Mouse (Mus musculus): ENCODE results near the gene Uox. TPM values are rescaled to one million over a fixed set of nuclear protein-coding genes. Genes with fewer than 3 reads are reported as not detected.

Gene Uox
- polyA plus RNA-seq, 1 experiment from 2014 or later = not detected

DNA sequence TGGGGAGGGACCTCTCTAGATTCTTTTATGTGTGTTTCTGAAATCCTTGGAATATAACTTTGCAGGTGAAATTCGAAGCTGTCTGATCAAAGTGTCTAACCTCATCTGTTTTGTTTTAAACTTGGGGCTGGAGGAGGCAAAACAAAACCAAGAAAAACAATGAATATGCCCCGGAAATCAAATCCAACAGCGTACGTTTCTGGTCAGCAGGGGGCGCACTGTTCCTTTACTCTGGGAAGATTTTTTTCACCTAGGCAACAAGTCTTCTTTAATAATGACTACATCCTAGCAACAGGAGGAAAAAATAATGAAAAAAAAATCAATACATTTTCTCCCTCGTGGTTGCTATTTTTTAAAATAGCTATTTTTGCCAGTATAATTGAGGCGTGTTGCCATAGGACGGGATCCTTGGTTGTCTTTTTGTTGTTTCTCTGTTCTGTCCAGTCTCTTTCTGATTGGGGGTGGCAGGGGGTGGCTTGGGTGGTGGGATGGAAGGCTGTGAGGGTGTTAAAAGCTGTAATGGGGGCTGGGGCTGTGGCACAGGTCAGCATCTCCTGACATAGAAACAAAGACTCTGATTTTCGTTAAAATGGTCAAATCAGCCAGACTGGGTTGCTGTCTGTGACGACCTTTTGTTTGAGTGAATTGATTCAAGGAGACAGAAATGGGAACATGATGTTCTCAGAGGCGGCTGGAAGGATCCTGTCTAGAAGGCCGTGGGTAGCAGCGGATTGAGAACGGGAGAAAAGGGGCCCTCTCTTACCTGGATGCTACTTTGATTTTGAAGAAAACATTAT, 5.8 kb upstream of the Uox start:
- WGBS = 36% methylated on average over 14 of the region's 14 CpGs
- Histone ChIP-seq H3K4me1 (replicated peaks) (no peaks in the 10 kb centered on the region), H3K27me3 (no peaks in the 10 kb centered on the region), H3K36me3 (no peaks in the 10 kb centered on the region), H3K4me2 (no peak overlapping the region), H3K4me3 (no peak overlapping the region), H3K9ac (no peak overlapping the region), H3K9me3 (no peaks in the 10 kb centered on the region), H3K27ac (replicated peaks) (no peak overlapping the region)
- ATAC-seq (ENCODE audit: low read depth) = no peak

DNA sequence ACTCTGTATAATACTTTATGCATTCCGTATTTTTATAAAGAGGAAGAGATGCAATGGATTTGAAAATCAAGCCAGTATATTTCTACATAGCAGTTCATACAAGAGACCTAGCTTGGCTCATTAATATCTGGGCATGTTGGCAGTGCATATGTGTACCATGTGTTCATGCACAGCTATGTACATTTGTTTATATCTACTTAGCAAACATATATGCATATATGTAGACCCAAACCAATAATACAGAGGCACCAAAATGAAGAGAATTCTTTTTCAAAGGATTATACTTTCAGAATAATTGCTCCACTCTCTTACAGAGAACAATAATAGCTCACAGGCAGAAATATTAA, 5.2 kb upstream of the Uox start:
- H3K9me3 ChIP-seq = no peaks in the 10 kb centered on the region
- H3K4me1 ChIP-seq (replicated peaks) = no peaks in the 10 kb centered on the region
- no peaks in the 10 kb centered on the region for H3K36me3 ChIP-seq
- H3K4me3 ChIP-seq = no peak overlapping the region
- WGBS = 91% methylated on average over 1 of the region's 1 CpGs
- H3K27ac ChIP-seq (replicated peaks) = no peak overlapping the region
- H3K9ac ChIP-seq = no peak overlapping the region
- H3K4me2 ChIP-seq = no peak overlapping the region
- ATAC-seq (ENCODE audit: low read depth) = no peak
- no peaks in the 10 kb centered on the region for H3K27me3 ChIP-seq

GRCm38 (mm10) chr3:146567366-146567765, 2.9 kb upstream of the Uox start:
- Histone ChIP-seq H3K36me3 (no peaks in the 10 kb centered on the region), H3K27me3 (no peaks in the 10 kb centered on the region), H3K9ac (no peak overlapping the region), H3K27ac (replicated peaks) (no peak overlapping the region), H3K4me1 (replicated peaks) (no peaks in the 10 kb centered on the region), H3K9me3 (no peaks in the 10 kb centered on the region), H3K4me3 (no peak overlapping the region), H3K4me2 (no peak overlapping the region)
- 80% methylated on average over 7 of the region's 7 CpGs for WGBS
- no peak for ATAC-seq (ENCODE audit: low read depth)

DNA sequence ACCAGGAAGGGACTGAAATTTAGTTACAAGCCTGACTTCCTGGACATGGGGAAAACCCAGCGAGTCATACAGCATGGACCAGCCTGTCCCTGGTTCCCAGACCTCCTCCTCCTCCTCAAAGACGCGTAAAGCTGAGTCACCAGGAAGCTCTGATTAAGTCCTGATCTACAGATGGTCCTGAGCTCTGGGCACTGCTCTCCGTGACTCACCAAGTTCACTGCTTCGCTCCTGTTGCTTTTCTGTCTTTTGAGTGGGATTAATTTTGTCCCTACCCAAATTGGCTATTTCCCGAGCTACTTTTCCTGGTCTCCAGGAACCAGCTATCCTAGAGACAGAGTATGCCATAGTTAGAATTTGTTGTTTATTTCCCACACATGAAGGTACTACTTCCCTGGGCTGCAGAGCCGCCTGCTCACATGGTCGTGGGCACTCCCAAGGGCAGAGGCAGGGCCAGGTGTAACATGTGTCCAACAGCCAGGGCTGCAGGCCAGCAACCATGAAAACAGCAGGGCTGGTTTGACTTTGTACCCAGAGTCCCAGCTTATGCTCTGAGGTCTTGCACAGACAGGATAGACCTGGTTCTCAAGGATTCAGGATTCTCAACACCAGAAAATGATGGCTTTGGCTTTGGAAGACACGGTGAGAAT, 2.2 kb upstream of the Uox start:
- WGBS = 80% methylated on average over 9 of the region's 9 CpGs
- no peaks in the 10 kb centered on the region for H3K9me3 ChIP-seq
- H3K4me1 ChIP-seq (replicated peaks) = no peaks in the 10 kb centered on the region
- H3K27ac ChIP-seq (replicated peaks) = no peak overlapping the region
- ATAC-seq (ENCODE audit: low read depth) = no peak
- no peak overlapping the region for H3K9ac ChIP-seq
- H3K4me3 ChIP-seq = no peak overlapping the region
- H3K4me2 ChIP-seq = no peak overlapping the region
- no peaks in the 10 kb centered on the region for H3K27me3 ChIP-seq
- no peaks in the 10 kb centered on the region for H3K36me3 ChIP-seq

DNA sequence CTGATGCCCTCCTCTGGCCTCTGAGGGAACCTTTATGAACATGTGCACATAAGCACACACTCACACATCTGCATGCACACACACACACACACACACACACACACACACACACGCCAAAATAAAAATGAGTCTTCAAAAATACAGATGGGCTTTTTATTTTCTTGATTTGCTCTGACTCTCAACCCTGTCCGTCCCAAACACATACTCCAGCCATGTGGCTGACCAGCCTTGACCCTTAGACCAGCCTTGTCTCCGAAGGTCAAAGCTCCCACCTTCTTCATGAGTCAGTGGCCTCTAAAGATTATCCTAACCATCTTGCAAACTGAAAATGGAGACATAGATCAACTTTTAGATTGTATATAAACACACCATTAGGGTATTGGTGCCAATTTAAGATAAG, 632 bp upstream of the Uox start:
- no peak for ATAC-seq (ENCODE audit: low read depth)
- no peak overlapping the region for H3K27ac ChIP-seq (replicated peaks)
- no peaks in the 10 kb centered on the region for H3K4me1 ChIP-seq (replicated peaks)
- H3K9ac ChIP-seq = no peak overlapping the region
- no peaks in the 10 kb centered on the region for H3K9me3 ChIP-seq
- H3K4me2 ChIP-seq = no peak overlapping the region
- no peaks in the 10 kb centered on the region for H3K27me3 ChIP-seq
- no peak overlapping the region for H3K4me3 ChIP-seq
- no peaks in the 10 kb centered on the region for H3K36me3 ChIP-seq
- WGBS = 89% methylated on average over 3 of the region's 3 CpGs

DNA sequence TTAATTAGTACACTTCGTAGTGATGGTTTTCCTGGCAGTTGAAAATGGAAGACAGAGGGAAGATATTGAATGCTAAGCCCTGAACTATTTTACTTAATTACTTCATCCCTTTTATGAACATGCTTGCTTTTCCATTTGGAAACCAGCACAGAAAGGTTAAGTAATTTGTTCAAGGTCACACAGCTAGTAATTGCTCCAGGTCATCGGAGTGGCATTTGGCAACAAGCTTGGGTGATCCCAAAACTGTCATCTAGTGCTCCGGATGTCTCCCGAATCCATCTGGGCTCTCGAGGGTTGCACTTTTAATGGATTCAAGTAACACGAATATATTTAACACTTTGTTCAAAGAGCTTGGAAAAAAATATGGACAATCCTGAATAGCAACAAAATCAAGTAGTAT, 713 bp downstream of the Uox start:
- no peak overlapping the region for H3K9ac ChIP-seq
- no peak for ATAC-seq (ENCODE audit: low read depth)
- H3K4me2 ChIP-seq = no peak overlapping the region
- no peak overlapping the region for H3K27ac ChIP-seq (replicated peaks)
- no peaks in the 10 kb centered on the region for H3K27me3 ChIP-seq
- no peaks in the 10 kb centered on the region for H3K4me1 ChIP-seq (replicated peaks)
- H3K4me3 ChIP-seq = no peak overlapping the region
- no peaks in the 10 kb centered on the region for H3K9me3 ChIP-seq
- WGBS = 88% methylated on average over 6 of the region's 6 CpGs
- no peaks in the 10 kb centered on the region for H3K36me3 ChIP-seq

GRCm38 (mm10) chr3:146571341-146571740, 1.1 kb downstream of the Uox start:
- H3K4me1 ChIP-seq (replicated peaks) = no peaks in the 10 kb centered on the region
- no peaks in the 10 kb centered on the region for H3K9me3 ChIP-seq
- H3K27ac ChIP-seq (replicated peaks) = no peak overlapping the region
- no peaks in the 10 kb centered on the region for H3K36me3 ChIP-seq
- no peak overlapping the region for H3K9ac ChIP-seq
- H3K4me3 ChIP-seq = no peak overlapping the region
- no peak overlapping the region for H3K4me2 ChIP-seq
- WGBS = 78% methylated on average over 1 of the region's 1 CpGs
- H3K27me3 ChIP-seq = no peaks in the 10 kb centered on the region
- no peak for ATAC-seq (ENCODE audit: low read depth)

GRCm38 (mm10) chr3:146577591-146577990, 7.4 kb downstream of the Uox start:
- ATAC-seq (ENCODE audit: low read depth) = no peak
- H3K27me3 ChIP-seq = no peaks in the 10 kb centered on the region
- no peak overlapping the region for H3K27ac ChIP-seq (replicated peaks)
- no peak overlapping the region for H3K4me3 ChIP-seq
- 76% methylated on average over 2 of the region's 2 CpGs for WGBS
- no peak overlapping the region for H3K4me2 ChIP-seq
- no peaks in the 10 kb centered on the region for H3K4me1 ChIP-seq (replicated peaks)
- H3K36me3 ChIP-seq = no peaks in the 10 kb centered on the region
- H3K9ac ChIP-seq = no peak overlapping the region
- no peaks in the 10 kb centered on the region for H3K9me3 ChIP-seq

GRCm38 (mm10) chr3:146580039-146580729, 10.0 kb downstream of the Uox start:
- Histone ChIP-seq H3K36me3 (no peaks in the 10 kb centered on the region), H3K9ac (no peak overlapping the region), H3K4me2 (no peak overlapping the region), H3K27ac (replicated peaks) (no peak overlapping the region), H3K4me1 (replicated peaks) (no peaks in the 10 kb centered on the region), H3K9me3 (no peaks in the 10 kb centered on the region), H3K4me3 (no peak overlapping the region), H3K27me3 (no peaks in the 10 kb centered on the region)
- 87% methylated on average over 3 of the region's 3 CpGs for WGBS
- no peak for ATAC-seq (ENCODE audit: low read depth)

DNA sequence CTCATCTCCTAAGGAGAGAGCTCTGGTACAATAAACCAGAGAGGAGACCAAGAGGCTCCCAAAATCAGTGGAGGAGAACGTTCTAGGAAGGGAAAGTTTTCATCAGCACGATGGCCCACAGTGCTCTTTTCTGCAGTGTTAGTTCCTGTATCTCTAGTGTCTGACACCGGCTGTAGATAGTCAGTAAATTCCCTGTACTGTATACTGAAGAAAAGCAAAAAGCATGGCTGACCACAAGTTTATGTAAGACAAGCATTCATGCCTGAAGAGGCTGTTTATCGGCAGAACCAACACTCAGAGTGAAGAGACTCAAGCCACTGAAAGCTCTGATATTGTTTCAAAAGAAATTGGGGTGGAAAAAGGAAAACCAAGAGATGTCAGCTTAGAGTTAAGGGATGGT, 13.3 kb downstream of the Uox start:
- H3K4me3 ChIP-seq = no peak overlapping the region
- H3K9ac ChIP-seq = no peak overlapping the region
- no peaks in the 10 kb centered on the region for H3K9me3 ChIP-seq
- 91% methylated on average over 4 of the region's 4 CpGs for WGBS
- no peaks in the 10 kb centered on the region for H3K4me1 ChIP-seq (replicated peaks)
- no peak for ATAC-seq (ENCODE audit: low read depth)
- H3K27me3 ChIP-seq = no peaks in the 10 kb centered on the region
- H3K36me3 ChIP-seq = no peaks in the 10 kb centered on the region
- H3K4me2 ChIP-seq = no peak overlapping the region
- no peak overlapping the region for H3K27ac ChIP-seq (replicated peaks)

- ATAC-seq (ENCODE audit: low read depth) = no peak
- H3K4me2 ChIP-seq = no peak overlapping the region
- H3K27ac ChIP-seq (replicated peaks) = no peak overlapping the region
- H3K36me3 ChIP-seq = no peaks in the 10 kb centered on the region
- no peak overlapping the region for H3K4me3 ChIP-seq
- no peaks in the 10 kb centered on the region for H3K9me3 ChIP-seq
- no peaks in the 10 kb centered on the region for H3K4me1 ChIP-seq (replicated peaks)
- 66% methylated on average over 5 of the region's 5 CpGs for WGBS
- no peak overlapping the region for H3K9ac ChIP-seq
- no peaks in the 10 kb centered on the region for H3K27me3 ChIP-seq
Measured at GRCm38 (mm10) chr3:146583908-146584307, 13.7 kb downstream of the Uox start.

DNA sequence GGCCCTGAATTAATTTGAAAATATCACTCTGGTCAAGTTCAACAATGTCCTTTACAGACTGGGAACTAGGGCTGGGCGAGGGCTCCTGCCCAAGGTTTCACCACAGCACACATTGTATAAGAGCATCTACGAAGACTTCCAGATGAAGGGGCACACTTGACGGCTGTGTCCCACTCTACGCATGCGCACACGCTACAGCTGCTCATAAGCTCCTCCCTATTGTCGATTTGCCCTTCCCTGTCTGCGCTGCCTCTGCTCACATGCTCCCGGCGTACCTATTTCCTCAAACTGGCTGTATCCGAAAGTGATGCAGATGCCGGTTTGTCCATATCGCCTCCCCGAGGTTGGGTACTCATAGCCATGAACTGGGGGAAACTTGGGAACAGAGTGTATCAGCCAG, 16.4 kb downstream of the Uox start:
- Histone ChIP-seq H3K9me3 (no peaks in the 10 kb centered on the region), H3K4me1 (replicated peaks) (no peaks in the 10 kb centered on the region; the same call in 1 of the 2 replicates), H3K9ac (no peak overlapping the region), H3K4me3 (no peak overlapping the region), H3K4me2 (no peak overlapping the region), H3K36me3 (no peaks in the 10 kb centered on the region), H3K27ac (replicated peaks) (no peak overlapping the region), H3K27me3 (no peaks in the 10 kb centered on the region)
- no peak for ATAC-seq (ENCODE audit: low read depth)
- 94% methylated on average over 14 of the region's 14 CpGs for WGBS

All from neural tube, embryonic 13.5 days (tissue).